Mouse (Mus musculus) MEL (cell line): ENCODE measurements around the gene Lrrc7. TPM values are rescaled to one million over a fixed set of nuclear protein-coding genes. Genes with fewer than 3 reads are reported as not detected.

Experiments used
- DNase-seq: peaks from one replicate; pipeline ENCODE4 v3.0.0; 2011; ENCODE audit warnings: low read depth, low spot score
- H3K27ac ChIP-seq: 2 replicates; pipeline ENCODE4 v1.5.1; 2012; ENCODE audit warnings: low read depth, mild to moderate bottlenecking, control low read depth, low read length, moderate library complexity; ENCODE audit not compliant: control insufficient read depth
- H3K27me3 ChIP-seq, 2 experiments: fragments of 150-350 bp in 1 of 2; sonication (generic) in 1 of 2; 2 replicates each; pipeline ENCODE4 v1.6.1; 2012; ENCODE audit warnings: low read length in 2 of 2, mild to moderate bottlenecking in 2 of 2, improper control_type of control experiment in 1 of 2, moderate library complexity in 1 of 2; ENCODE audit not compliant: insufficient read depth in 2 of 2, control insufficient read depth in 1 of 2
- H3K36me3 ChIP-seq, 2 experiments: 2 replicates each; pipeline ENCODE4 v1.6.1; 2012 to 2014; ENCODE audit warnings: low read length in 2 of 2, improper control_type of control experiment in 1 of 2, inconsistent platforms in 1 of 2, mild to moderate bottlenecking in 1 of 2; ENCODE audit not compliant: insufficient read depth in 2 of 2, control insufficient read depth in 1 of 2
- H3K4me1 ChIP-seq, 2 experiments: fragments of 150-350 bp in 1 of 2; sonication (generic) in 1 of 2; 2 replicates each; pipeline ENCODE4 v1.6.1; 2012; ENCODE audit warnings: low read length in 2 of 2, improper control_type of control experiment in 1 of 2, mild to moderate bottlenecking in 1 of 2; ENCODE audit not compliant: insufficient read depth in 2 of 2, control insufficient read depth in 1 of 2
- H3K4me3 ChIP-seq, 2 experiments: fragments of 150-350 bp in 1 of 2; sonication (generic) in 1 of 2; 2 replicates each; pipeline ENCODE4 v1.5.1; 2012; ENCODE audit warnings: low read depth in 2 of 2, low read length in 2 of 2, mild to moderate bottlenecking in 2 of 2, moderate library complexity in 2 of 2, control low read depth in 1 of 2, improper control_type of control experiment in 1 of 2; ENCODE audit not compliant: control insufficient read depth in 1 of 2, insufficient read depth in 1 of 2
- H3K79me2 ChIP-seq: 2 replicates; pipeline ENCODE4 v1.6.1; 2012; ENCODE audit warnings: mild to moderate bottlenecking, low read length, moderate library complexity; ENCODE audit not compliant: control insufficient read depth, poor library complexity, insufficient read depth
- H3K9ac ChIP-seq: 2 replicates; pipeline ENCODE4 v1.6.1; 2012; ENCODE audit warnings: low read depth, mild to moderate bottlenecking, control low read depth, low read length, moderate library complexity; ENCODE audit not compliant: control insufficient read depth, poor library complexity, severe bottlenecking
- H3K9me3 ChIP-seq: fragments of 150-350 bp; sonication (generic); replicated peaks from 2 replicates; pipeline ENCODE4 v1.6.1; 2012; ENCODE audit warnings: mild to moderate bottlenecking, low read length, improper control_type of control experiment, moderate library complexity; ENCODE audit not compliant: insufficient read depth
- CHD2 ChIP-seq: IDR thresholded peaks from 2 replicates; pipeline ENCODE4 v1.6.1; 2011; ENCODE audit warnings: low read length, improper control_type of control experiment
- CTCF ChIP-seq, 3 experiments: IDR thresholded peaks in 2 of 3; conservative IDR thresholded peaks in 1 of 3; 2 replicates each; pipeline ENCODE4 v1.5.1; 2011 to 2012; ENCODE audit warnings: low read length in 3 of 3, low read depth in 2 of 3, mild to moderate bottlenecking in 2 of 3, improper control_type of control experiment in 1 of 3, inconsistent platforms in 1 of 3, mixed read lengths in 1 of 3, moderate library complexity in 1 of 3; ENCODE audit not compliant: control insufficient read depth in 1 of 3, insufficient read depth in 1 of 3, poor library complexity in 1 of 3, severe bottlenecking in 1 of 3
- E2F4 ChIP-seq: IDR thresholded peaks from 2 replicates; pipeline ENCODE4 v1.6.1; 2011; ENCODE audit warnings: low read depth, low read length, improper control_type of control experiment, borderline replicate concordance
- ETS1 ChIP-seq: IDR thresholded peaks from 2 replicates; pipeline ENCODE4 v1.6.1; 2012; ENCODE audit warnings: low read depth, mild to moderate bottlenecking, inconsistent platforms, low read length, improper control_type of control experiment, moderate library complexity
- GATA1 ChIP-seq: IDR thresholded peaks from 2 replicates; pipeline ENCODE4 v1.6.1; 2011; ENCODE audit warnings: low read depth, low read length, improper control_type of control experiment
- KAT2A ChIP-seq: conservative IDR thresholded peaks from 2 replicates; pipeline ENCODE4 v1.6.1; 2012; ENCODE audit warnings: low read depth, low read length, improper control_type of control experiment, inconsistent platforms
- MAX ChIP-seq: IDR thresholded peaks from 2 replicates; pipeline ENCODE4 v1.6.1; 2011; ENCODE audit warnings: low read length, improper control_type of control experiment
- MEF2A ChIP-seq: IDR thresholded peaks from 2 replicates; pipeline ENCODE4 v1.6.1; 2014; ENCODE audit warnings: low read depth, mild to moderate bottlenecking, inconsistent platforms, low read length, improper control_type of control experiment; ENCODE audit not compliant: poor library complexity, insufficient replicate concordance, severe bottlenecking; ENCODE audit errors: extremely low read depth
- MXI1 ChIP-seq: IDR thresholded peaks from 2 replicates; pipeline ENCODE4 v1.6.1; 2011; ENCODE audit warnings: mild to moderate bottlenecking, low read depth, low read length, improper control_type of control experiment
- MYB ChIP-seq: IDR thresholded peaks from 2 replicates; pipeline ENCODE4 v1.6.1; 2011; ENCODE audit warnings: mild to moderate bottlenecking, low read depth, low read length, improper control_type of control experiment
- NELFE ChIP-seq: IDR thresholded peaks from 2 replicates; pipeline ENCODE4 v1.6.1; 2011; ENCODE audit warnings: low read depth, low read length, improper control_type of control experiment
- NRF1 ChIP-seq: IDR thresholded peaks from 2 replicates; pipeline ENCODE4 v1.6.1; 2014; ENCODE audit warnings: low read depth, mild to moderate bottlenecking, inconsistent platforms, low read length, improper control_type of control experiment, moderate library complexity; ENCODE audit not compliant: poor library complexity, insufficient read depth, severe bottlenecking
- POLR2A ChIP-seq, 2 experiments: IDR thresholded peaks; 2 replicates each; pipeline ENCODE4 v1.6.1; 2011 to 2012; ENCODE audit warnings: low read length in 2 of 2, mild to moderate bottlenecking in 2 of 2, control low read depth in 1 of 2, improper control_type of control experiment in 1 of 2, low read depth in 1 of 2, moderate library complexity in 1 of 2; ENCODE audit not compliant: control insufficient read depth in 1 of 2, insufficient read depth in 1 of 2, poor library complexity in 1 of 2
- POLR2AphosphoS5 ChIP-seq: IDR thresholded peaks from 2 replicates; pipeline ENCODE4 v1.6.1; 2012; ENCODE audit warnings: low read depth, borderline replicate concordance, mild to moderate bottlenecking, inconsistent platforms, low read length, moderate library complexity, mixed read lengths
- RCOR1 ChIP-seq: IDR thresholded peaks from 2 replicates; pipeline ENCODE4 v1.6.1; 2012; ENCODE audit warnings: low read depth, mild to moderate bottlenecking, inconsistent platforms, low read length, improper control_type of control experiment
- SIN3A ChIP-seq: IDR thresholded peaks from 2 replicates; pipeline ENCODE4 v1.6.1; 2012; ENCODE audit warnings: low read length, improper control_type of control experiment, inconsistent platforms
- SMC3 ChIP-seq: IDR thresholded peaks from 2 replicates; pipeline ENCODE4 v1.6.1; 2011; ENCODE audit warnings: low read depth, low read length, improper control_type of control experiment
- TAL1 ChIP-seq: IDR thresholded peaks from 2 replicates; pipeline ENCODE4 v1.6.1; 2012; ENCODE audit warnings: mild to moderate bottlenecking, inconsistent platforms, low read length, moderate library complexity, mixed read lengths
- TBP ChIP-seq: IDR thresholded peaks from 2 replicates; pipeline ENCODE4 v1.8.0; 2011; ENCODE audit warnings: low read depth, low read length, improper control_type of control experiment
- TCF12 ChIP-seq: IDR thresholded peaks from 2 replicates; pipeline ENCODE4 v1.6.1; 2014; ENCODE audit warnings: low read depth, mild to moderate bottlenecking, inconsistent platforms, low read length, improper control_type of control experiment, moderate library complexity
- UBTF ChIP-seq: IDR thresholded peaks from 2 replicates; pipeline ENCODE4 v1.6.1; 2012; ENCODE audit warnings: low read depth, mild to moderate bottlenecking, inconsistent platforms, low read length, improper control_type of control experiment, moderate library complexity, borderline replicate concordance; ENCODE audit not compliant: insufficient read depth
- USF1 ChIP-seq: IDR thresholded peaks from 2 replicates; pipeline ENCODE4 v1.6.1; 2014; ENCODE audit warnings: low read depth, mild to moderate bottlenecking, inconsistent platforms, low read length, improper control_type of control experiment, moderate library complexity
- USF2 ChIP-seq, 2 experiments: IDR thresholded peaks; 2 replicates each; pipeline ENCODE4 v1.6.1; 2011 to 2012; ENCODE audit warnings: improper control_type of control experiment in 2 of 2, low read length in 2 of 2, borderline replicate concordance in 1 of 2, inconsistent platforms in 1 of 2, low read depth in 1 of 2, mild to moderate bottlenecking in 1 of 2; ENCODE audit not compliant: insufficient read depth in 1 of 2
- ZKSCAN1 ChIP-seq: IDR thresholded peaks from 2 replicates; pipeline ENCODE4 v1.6.1; 2012; ENCODE audit warnings: low read depth, mild to moderate bottlenecking, inconsistent platforms, low read length, improper control_type of control experiment, moderate library complexity
- polyA plus RNA-seq, 2 experiments: library from polyadenylated mRNA; stranded (reverse) in 1 of 2; unstranded in 1 of 2; fragments of >175 nt in 1 of 2; fragments of >200 nt in 1 of 2; gene quantifications; 2 replicates each; pipeline versions ENCODE4 v1.2.1 to v1.2.4; 2012; ENCODE audit warnings: low replicate concordance in 2 of 2, low read depth in 1 of 2; ENCODE audit not compliant: insufficient read length in 2 of 2, insufficient read depth in 1 of 2, missing spikeins in 1 of 2
- total RNA-seq: library from RNA; depleted of rRNA; stranded (reverse); fragments of 300-350 nt; gene quantifications from 2 replicates; pipeline ENCODE4 v1.2.3, GENCODE M21; 2012

Lrrc7 gene
- total and polyA plus RNA-seq, 3 experiments, result not detected

- TF ChIP-seq GATA1, result no peak
- TF ChIP-seq MEF2A, result no peak
- no peak for TF ChIP-seq CTCF (IDR thresholded peaks at IDR 0.05 in 2 of 3, conservative IDR thresholded peaks at IDR 0.05 in 1 of 3; ENCODE audit: control insufficient read depth in 1 of 3, insufficient read depth in 1 of 3, low read depth in 2 of 3, low read length in 3 of 3, poor library complexity in 1 of 3, severe bottlenecking in 1 of 3)
- no peak for TF ChIP-seq RCOR1
- TF ChIP-seq TAL1, result no peak
- no peak for TF ChIP-seq MYB
- TF ChIP-seq TCF12, result no peak
- TF ChIP-seq TBP, result no peak
- Histone ChIP-seq H3K36me3 (no peaks in the 10 kb centered on the region), H3K27me3 (no peaks in the 10 kb centered on the region), H3K9ac (no peak overlapping the region), H3K9me3 (no peaks in the 10 kb centered on the region), H3K4me1 (no peaks in the 10 kb centered on the region), H3K79me2 (no peaks in the 10 kb centered on the region), H3K27ac (no peak overlapping the region), H3K4me3 (no peak overlapping the region)
- DNase-seq, result no peak
Measured at GRCm38 (mm10) chr3:158163127-158163526, 398.9 kb downstream of the Lrrc7 start.

GRCm38 (mm10) chr3:158161924-158162490 is 400.0 kb downstream of the Lrrc7 start:
- DNase-seq, result no peak
- TF ChIP-seq USF2 (IDR thresholded peaks at IDR 0.05; ENCODE audit: borderline replicate concordance in 1 of 2, insufficient read depth in 1 of 2, low read depth in 1 of 2, low read length in 2 of 2), result no peak
- TF ChIP-seq SIN3A, result no peak
- TF ChIP-seq MXI1, result no peak
- TF ChIP-seq UBTF, result no peak
- TF ChIP-seq ZKSCAN1, result no peak
- TF ChIP-seq MYB, result no peak
- no peak for TF ChIP-seq ETS1
- TF ChIP-seq CHD2, result no peak
- TF ChIP-seq POLR2A (IDR thresholded peaks at IDR 0.05; ENCODE audit: control insufficient read depth in 1 of 2, insufficient read depth in 1 of 2, low read depth in 1 of 2, low read length in 2 of 2, poor library complexity in 1 of 2), result no peak
- no peak for TF ChIP-seq TAL1
- TF ChIP-seq SMC3, result no peak
- TF ChIP-seq NELFE, result no peak
- TF ChIP-seq NRF1, result no peak
- no peak for TF ChIP-seq KAT2A
- TF ChIP-seq E2F4, result no peak
- no peak for TF ChIP-seq MAX
- no peak for TF ChIP-seq POLR2AphosphoS5
- no peak for TF ChIP-seq USF1
- H3K9ac ChIP-seq, result no peak overlapping the region
- no peaks in the 10 kb centered on the region for H3K9me3 ChIP-seq
- no peaks in the 10 kb centered on the region for H3K36me3 ChIP-seq
- H3K27me3 ChIP-seq, result no peaks in the 10 kb centered on the region
- no peaks in the 10 kb centered on the region for H3K79me2 ChIP-seq
- no peak overlapping the region for H3K4me3 ChIP-seq
- no peak overlapping the region for H3K27ac ChIP-seq
- no peaks in the 10 kb centered on the region for H3K4me1 ChIP-seq
